In the genomic region with DNA sequence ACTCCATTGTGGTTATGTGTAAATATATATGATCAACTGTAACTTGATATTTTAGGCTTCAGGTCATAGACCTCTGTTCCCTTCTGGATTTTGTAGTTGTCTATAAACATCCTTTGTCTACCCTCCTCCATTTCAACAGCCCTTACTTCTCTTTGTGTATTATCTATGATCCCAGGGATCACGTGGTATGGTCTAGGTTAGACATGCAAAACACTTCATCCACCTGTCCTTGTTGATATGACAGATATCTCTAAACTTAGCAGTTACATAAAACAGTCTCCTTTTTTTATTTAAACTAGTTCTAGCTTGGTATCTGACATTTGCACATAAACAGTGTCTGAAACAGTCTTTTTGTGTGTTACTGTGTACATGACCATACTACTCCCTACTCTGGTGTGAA, we compare ENCODE assay signal across 32 mouse cellular contexts.
"Had no signal": no experiment of that assay in that cellular context is flagged by ENCODE, and none has a peak within 500 bp of the region (broad histone marks: within the 10 kb centered on the region; RNA-seq: fewer than 3 reads in every experiment).

No protein-coding gene starts in this region.

- ATAC-seq: liver, embryonic 12.5 days; liver, postnatal 0 days; lung, postnatal 0 days; midbrain, embryonic 13.5 days; midbrain, embryonic 15.5 days; midbrain, embryonic 16.5 days had no signal

- DNase-seq: left cerebral cortex, postnatal 4 days; liver; liver, embryonic 13.5 days; liver, postnatal 0 days; lung, adult 18-20 months; lung, adult 2 months; lung, embryonic 14.5 days; lung, postnatal 10 days; lung, postnatal 14 days; lung, postnatal 36 days; lung, postnatal 4 days; midbrain, embryonic 14.5 days had no signal

- H3K4me2 ChIP-seq: limb, embryonic 12.5 days; limb, embryonic 13.5 days; limb, embryonic 15.5 days; liver, embryonic 11.5 days; liver, embryonic 12.5 days; liver, embryonic 13.5 days; liver, embryonic 15.5 days; lung, embryonic 14.5 days; lung, embryonic 15.5 days; midbrain, embryonic 12.5 days; midbrain, embryonic 13.5 days; midbrain, embryonic 15.5 days; neural tube, embryonic 12.5 days; neural tube, embryonic 13.5 days had no signal

- H3K27me3 ChIP-seq: limb, embryonic 12.5 days; limb, embryonic 13.5 days; limb, embryonic 15.5 days; liver, embryonic 12.5 days; liver, embryonic 13.5 days; liver, embryonic 15.5 days; lung, embryonic 15.5 days; midbrain, embryonic 12.5 days; midbrain, embryonic 13.5 days; midbrain, embryonic 15.5 days; neural tube, embryonic 12.5 days; neural tube, embryonic 13.5 days had no signal

- H3K9me3 ChIP-seq: limb, embryonic 10.5 days; limb, embryonic 12.5 days; limb, embryonic 13.5 days; limb, embryonic 15.5 days; liver, embryonic 12.5 days; liver, embryonic 13.5 days; liver, embryonic 15.5 days; lung, embryonic 15.5 days; midbrain, embryonic 12.5 days; midbrain, embryonic 13.5 days; midbrain, embryonic 15.5 days; neural tube, embryonic 12.5 days; neural tube, embryonic 13.5 days had no signal

- H3K27ac ChIP-seq: left cerebral cortex, adult 2 months; limb, embryonic 10.5 days; limb, embryonic 12.5 days; limb, embryonic 13.5 days; limb, embryonic 15.5 days; liver, embryonic 12.5 days; liver, embryonic 13.5 days; liver, embryonic 14.5 days; liver, embryonic 15.5 days; lung, embryonic 15.5 days; macrophage; midbrain, embryonic 12.5 days; midbrain, embryonic 13.5 days; midbrain, embryonic 15.5 days; neural tube, embryonic 12.5 days; neural tube, embryonic 13.5 days had no signal

- H3K9ac ChIP-seq: limb, embryonic 12.5 days; limb, embryonic 13.5 days; limb, embryonic 15.5 days; liver, embryonic 12.5 days; liver, embryonic 13.5 days; liver, embryonic 14.5 days; liver, embryonic 15.5 days; liver, postnatal 0 days; lung, embryonic 14.5 days; lung, embryonic 15.5 days; midbrain, embryonic 12.5 days; midbrain, embryonic 13.5 days; midbrain, embryonic 15.5 days; neural tube, embryonic 12.5 days; neural tube, embryonic 13.5 days had no signal

- H3K36me3 ChIP-seq: limb, embryonic 10.5 days; limb, embryonic 12.5 days; limb, embryonic 13.5 days; limb, embryonic 15.5 days; liver, embryonic 12.5 days; liver, embryonic 13.5 days; liver, embryonic 15.5 days; lung, embryonic 15.5 days; midbrain, embryonic 12.5 days; midbrain, embryonic 13.5 days; midbrain, embryonic 15.5 days; neural tube, embryonic 12.5 days; neural tube, embryonic 13.5 days had no signal

- H3K4me1 ChIP-seq: liver, embryonic 12.5 days; liver, embryonic 13.5 days; liver, embryonic 15.5 days had no signal

- H3K4me3 ChIP-seq: left cerebral cortex, adult 2 months; limb, embryonic 10.5 days; limb, embryonic 12.5 days; limb, embryonic 13.5 days; limb, embryonic 15.5 days; liver, embryonic 12.5 days; liver, embryonic 13.5 days; liver, embryonic 15.5 days; lung, embryonic 15.5 days; megakaryocyte, embryonic 14.5 days; midbrain, embryonic 12.5 days; midbrain, embryonic 13.5 days; midbrain, embryonic 15.5 days; myocyte; neural tube, embryonic 12.5 days; neural tube, embryonic 13.5 days had no signal
